Mouse (Mus musculus) spleen, adult 2 months (tissue): ENCODE measurements around the gene Itpkc. TPM values are rescaled to one million over a fixed set of nuclear protein-coding genes. Genes with fewer than 3 reads are reported as not detected.

Source experiments
- DNase-seq, 2 experiments: peaks; one replicate each; pipeline versions ENCODE4 v3.0.0 to v3.0.0-alpha.2; 2012 to 2021; ENCODE audit warnings: low spot score in 2 of 2, low read depth in 1 of 2
- H3K27ac ChIP-seq: fragments of 200-500 bp; 2 replicates; pipeline ENCODE4 v1.5.1; 2012; ENCODE audit warnings: low read length, inconsistent platforms; ENCODE audit not compliant: insufficient read depth
- H3K27me3 ChIP-seq: fragments of 200-500 bp; 2 replicates; pipeline ENCODE4 v1.6.1; 2012; ENCODE audit warnings: mild to moderate bottlenecking, moderate library complexity, low read length, inconsistent platforms; ENCODE audit not compliant: control insufficient read depth, insufficient read depth
- H3K36me3 ChIP-seq: fragments of 200-500 bp; 2 replicates; pipeline ENCODE4 v1.6.1; 2012; ENCODE audit warnings: mild to moderate bottlenecking, low read length, inconsistent platforms; ENCODE audit not compliant: control insufficient read depth, insufficient read depth
- H3K4me1 ChIP-seq: fragments of 200-500 bp; 2 replicates; pipeline ENCODE4 v1.6.1; 2011; ENCODE audit warnings: inconsistent platforms; ENCODE audit not compliant: control insufficient read depth, insufficient read depth, insufficient read length
- H3K4me3 ChIP-seq: fragments of 200-500 bp; 2 replicates; pipeline ENCODE4 v1.5.1; 2011; ENCODE audit warnings: mild to moderate bottlenecking, inconsistent platforms; ENCODE audit not compliant: insufficient read depth, insufficient read length; ENCODE audit errors: extremely low read depth
- CTCF ChIP-seq: fragments of 200-500 bp; IDR thresholded peaks from 2 replicates; pipeline ENCODE4 v1.5.1; 2011; ENCODE audit warnings: mild to moderate bottlenecking, inconsistent platforms; ENCODE audit not compliant: insufficient read depth, insufficient read length, insufficient replicate concordance; ENCODE audit errors: extremely low read depth
- POLR2A ChIP-seq: fragments of 200-500 bp; IDR thresholded peaks from 2 replicates; pipeline ENCODE4 v1.6.1; 2011; ENCODE audit warnings: low read depth, low read length, inconsistent platforms
- WGBS: fragments of 180-500 bp; shearing (Covaris S2); methylation state at CpG from one replicate; pipeline ENCODE4 v1.1.7; 2018; 5-methylcytosine and 5-hydroxymethylcytosine counted together
- polyA plus RNA-seq: library from polyadenylated mRNA; depleted of rRNA; stranded (reverse); fragments of >200 nt; gene quantifications from 2 replicates; pipeline ENCODE4 v1.2.3, GENCODE M21; 2012; rRNA removed

Itpkc gene
- polyA plus RNA-seq: 5.9 and 7.0 TPM in 2 replicates

DNA sequence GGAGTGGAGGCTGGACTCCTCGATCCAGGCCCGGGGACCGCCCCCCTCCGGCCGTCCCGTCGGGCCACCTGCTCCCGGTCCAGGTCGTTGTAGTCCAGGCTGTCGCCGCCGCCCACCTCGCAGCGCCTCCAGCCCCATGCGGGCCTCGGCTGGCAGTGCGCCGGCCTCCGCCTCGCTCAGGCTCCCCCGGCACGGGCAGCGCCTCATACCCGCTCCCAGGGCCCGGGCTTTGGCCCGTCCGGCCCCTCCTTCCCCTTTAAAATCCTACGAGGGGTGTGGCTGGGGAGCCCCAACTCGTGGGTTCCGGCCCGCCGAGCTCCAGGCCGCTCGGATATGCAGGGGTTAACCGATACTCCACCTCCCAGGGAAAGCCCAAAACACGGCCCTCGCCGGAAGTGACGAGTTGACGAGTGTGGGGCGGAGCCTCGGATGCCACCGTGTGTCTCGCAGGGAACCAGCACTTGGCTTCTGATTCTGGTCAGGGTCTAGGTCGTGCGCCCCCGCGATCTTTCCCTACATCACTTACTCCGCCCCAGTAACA, at the start of gene Itpkc:
Gene Itpkc, minus strand, starts transcription at position 381 of the 541 bp plus-strand sequence.
- Histone ChIP-seq H3K4me3 (peak within 1 kb of the TSS; percentile 76), H3K27ac (peak within 1 kb of the TSS; percentile 84), H3K36me3 (no peaks in the 10 kb centered on the region), H3K27me3 (no peaks in the 10 kb centered on the region), H3K4me1 (peaks cover 13% of the 10 kb centered on the region; the same call in 1 of the 2 replicates)
- TF ChIP-seq CTCF (no peak), POLR2A (peak; percentile 92)
- under 1% methylated on average over 47 of the region's 49 CpGs for WGBS
- DNase-seq: peak; percentile 84 to 88

DNA sequence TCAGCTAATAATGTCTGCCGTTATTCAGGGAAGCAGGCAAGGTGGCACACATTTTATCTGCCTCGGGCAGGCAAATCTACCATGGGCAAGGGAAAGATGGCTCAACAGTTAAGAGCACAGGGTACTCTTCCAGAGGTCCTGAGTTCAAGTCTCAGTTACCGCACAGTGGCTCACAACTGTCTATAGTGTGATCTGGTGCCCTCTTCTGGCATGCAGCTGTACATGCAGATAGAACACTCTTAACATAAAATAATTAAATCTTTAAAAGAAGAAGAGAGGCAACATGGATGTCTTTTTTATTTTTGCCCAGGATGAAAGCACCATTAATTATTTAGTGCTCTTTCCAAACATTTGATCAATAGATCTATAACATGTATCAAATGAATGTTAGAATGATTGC, 48.7 kb upstream of the Itpkc start:
- no peak overlapping the region for H3K4me3 ChIP-seq
- WGBS: 87% methylated on average over 3 of the region's 3 CpGs
- H3K4me1 ChIP-seq: no peaks in the 10 kb centered on the region
- peak; percentile 18; the same call in 1 of the 2 replicates for TF ChIP-seq CTCF
- TF ChIP-seq POLR2A: no peak
- no peak overlapping the region for H3K27ac ChIP-seq
- no peaks in the 10 kb centered on the region for H3K27me3 ChIP-seq
- DNase-seq: no peak
- no peaks in the 10 kb centered on the region for H3K36me3 ChIP-seq

DNA sequence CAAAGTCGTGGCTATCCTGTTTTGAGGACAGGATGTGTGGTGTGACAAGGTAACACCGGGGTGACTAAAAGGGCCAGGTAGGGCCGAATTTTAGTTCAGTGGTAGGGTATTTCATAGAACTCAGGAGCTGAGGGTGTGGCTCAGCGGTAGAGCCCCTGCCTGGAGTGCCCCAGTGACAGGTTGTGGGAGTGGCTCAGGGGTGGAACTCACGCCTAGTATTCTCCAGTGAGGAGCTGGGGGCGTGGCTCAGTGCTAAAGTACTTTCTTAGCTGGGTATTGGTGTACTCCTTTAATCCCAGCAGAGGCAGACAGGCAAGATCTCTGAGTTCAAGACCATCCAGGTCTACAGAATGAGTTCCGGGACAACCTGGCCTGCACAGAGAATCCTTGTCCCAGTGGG, 47.6 kb upstream of the Itpkc start:
- Histone ChIP-seq H3K36me3 (no peaks in the 10 kb centered on the region), H3K4me1 (no peaks in the 10 kb centered on the region), H3K4me3 (no peak overlapping the region), H3K27ac (no peak overlapping the region), H3K27me3 (no peaks in the 10 kb centered on the region)
- no peak for DNase-seq
- 54% methylated on average over 7 of the region's 7 CpGs for WGBS
- TF ChIP-seq CTCF: no peak
- TF ChIP-seq POLR2A: no peak

DNA sequence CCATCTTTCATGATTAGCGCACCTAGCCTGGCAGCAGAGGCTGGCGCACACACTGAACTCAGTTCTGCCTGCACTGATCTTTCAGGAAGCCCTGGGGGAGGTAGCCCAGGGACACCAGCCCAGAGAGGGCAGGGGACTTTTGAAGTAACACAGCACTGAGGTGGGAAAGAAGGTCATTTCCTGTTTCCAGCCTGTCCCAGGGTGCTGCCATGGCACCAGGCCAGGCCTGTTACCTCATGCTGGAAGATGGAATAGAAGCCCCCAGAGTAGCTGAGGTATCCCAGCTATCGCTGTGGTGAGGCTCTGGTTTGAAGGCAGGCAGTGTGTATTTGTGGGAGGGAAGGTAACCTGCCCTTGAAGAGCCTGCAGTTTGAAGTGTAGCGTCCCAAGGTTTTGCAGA, 46.5 kb upstream of the Itpkc start:
- TF ChIP-seq POLR2A (no peak), CTCF (no peak)
- H3K4me3 ChIP-seq: no peak overlapping the region
- WGBS: 92% methylated on average over 4 of the region's 4 CpGs
- no peak overlapping the region for H3K27ac ChIP-seq
- H3K27me3 ChIP-seq: no peaks in the 10 kb centered on the region
- no peak for DNase-seq
- no peaks in the 10 kb centered on the region for H3K36me3 ChIP-seq
- no peaks in the 10 kb centered on the region for H3K4me1 ChIP-seq

DNA sequence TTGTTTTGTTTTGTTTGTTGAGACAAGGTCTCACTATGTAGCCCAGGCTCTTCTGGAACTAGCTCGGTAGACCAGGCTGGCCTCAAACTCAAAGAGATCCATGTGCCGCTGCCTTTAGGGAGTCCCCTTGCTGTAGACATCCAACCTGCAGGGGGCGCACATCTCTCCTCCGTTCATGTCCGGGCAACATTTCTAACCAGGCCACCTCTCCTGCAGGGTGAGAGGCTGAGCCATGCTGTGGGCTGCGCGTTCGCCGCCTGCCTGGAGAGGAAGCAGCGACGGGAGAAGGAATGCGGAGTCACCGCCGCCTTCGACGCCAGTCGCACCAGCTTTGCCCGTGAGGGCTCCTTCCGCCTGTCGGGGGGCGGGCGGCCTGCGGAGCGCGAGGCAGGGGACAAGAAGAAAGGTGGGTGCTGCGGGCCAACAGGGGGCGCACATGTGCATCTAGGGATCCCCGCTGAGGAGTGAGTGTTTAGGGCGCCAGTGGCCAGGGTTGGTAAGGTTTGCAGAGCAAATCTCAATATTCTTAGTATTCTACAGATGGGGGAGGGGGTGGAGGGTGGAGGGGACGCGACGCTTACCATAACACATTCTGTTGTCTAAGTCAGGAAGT, 45.4 kb upstream of the Itpkc start:
- no peaks in the 10 kb centered on the region for H3K36me3 ChIP-seq
- TF ChIP-seq CTCF (no peak), POLR2A (no peak)
- H3K4me3 ChIP-seq: no peak overlapping the region; the same call in 1 of the 2 replicates
- H3K27ac ChIP-seq: no peak overlapping the region
- H3K27me3 ChIP-seq: no peaks in the 10 kb centered on the region
- 77% methylated on average over 32 of the region's 32 CpGs for WGBS
- no peak for DNase-seq
- H3K4me1 ChIP-seq: no peaks in the 10 kb centered on the region

DNA sequence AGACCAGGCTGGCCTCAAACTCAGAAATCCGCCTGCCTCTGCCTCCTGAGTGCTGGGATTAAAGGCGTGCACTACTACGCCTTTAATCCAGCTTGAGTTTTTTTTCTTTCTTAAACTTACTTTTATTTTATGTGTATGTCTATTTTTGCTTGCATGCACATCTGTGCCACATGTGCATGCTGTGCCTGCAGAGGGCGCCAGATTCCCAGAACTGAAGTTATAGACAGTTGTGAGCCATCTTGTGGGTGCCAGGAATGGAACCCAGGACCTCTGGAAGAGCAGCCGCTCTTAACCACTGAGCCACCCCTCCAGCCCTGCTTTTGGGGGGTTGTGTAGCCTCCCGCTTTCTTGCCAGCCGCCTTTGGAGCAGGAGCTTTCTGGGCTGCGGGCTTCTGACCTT, 43.0 kb upstream of the Itpkc start:
- 90% methylated on average over 8 of the region's 8 CpGs for WGBS

DNA sequence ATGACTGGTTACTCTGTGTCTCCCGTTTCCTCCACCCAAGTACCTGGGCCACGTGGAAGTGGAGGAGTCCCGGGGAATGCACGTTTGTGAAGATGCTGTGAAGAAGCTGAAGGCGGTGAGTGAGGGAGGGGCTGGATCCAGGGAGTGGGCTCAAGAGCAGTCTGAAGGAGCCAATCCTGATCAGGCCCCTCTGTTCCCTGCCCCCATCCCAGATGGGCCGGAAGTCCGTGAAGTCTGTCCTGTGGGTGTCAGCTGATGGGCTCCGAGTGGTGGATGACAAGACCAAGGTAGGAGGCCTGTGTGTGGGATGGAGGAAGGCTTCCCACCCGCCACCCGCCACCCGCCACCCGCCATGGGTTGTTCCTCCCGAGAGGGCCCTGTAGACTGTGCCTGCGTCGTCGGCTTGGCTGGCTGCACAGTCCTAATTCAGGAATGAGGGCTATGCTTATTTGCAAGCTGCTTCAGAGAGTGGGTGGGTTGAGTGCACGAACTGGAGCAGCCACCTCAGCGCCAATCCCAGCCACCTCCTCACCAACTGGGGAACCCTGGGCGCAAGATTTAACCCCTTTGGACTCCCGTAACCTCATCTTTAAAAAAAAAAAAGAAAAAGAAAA, 38.2 kb upstream of the Itpkc start:
- no peaks in the 10 kb centered on the region for H3K27me3 ChIP-seq
- H3K4me3 ChIP-seq: no peak overlapping the region
- H3K36me3 ChIP-seq: no peaks in the 10 kb centered on the region
- H3K27ac ChIP-seq: no peak overlapping the region
- TF ChIP-seq CTCF: no peak
- TF ChIP-seq POLR2A: no peak
- no peaks in the 10 kb centered on the region for H3K4me1 ChIP-seq
- no peak for DNase-seq
- 90% methylated on average over 20 of the region's 20 CpGs for WGBS

More for the DNA sequence above, 43.0 kb upstream of the Itpkc start:
- H3K4me1 ChIP-seq: no peaks in the 10 kb centered on the region
- H3K27ac ChIP-seq: no peak overlapping the region
- DNase-seq: no peak
- TF ChIP-seq POLR2A (no peak), CTCF (no peak)
- H3K4me3 ChIP-seq: no peak overlapping the region
- H3K27me3 ChIP-seq: no peaks in the 10 kb centered on the region
- no peaks in the 10 kb centered on the region for H3K36me3 ChIP-seq
